Mouse (Mus musculus): Measurements from ENCODE around the gene Vps18. TPM values are rescaled to one million over a fixed set of nuclear protein-coding genes. Genes with fewer than 3 reads are reported as not detected.
A peak's percentile ranks its signal among the peaks of the same experiment; 100 is the strongest.

Vps18 gene
- polyA plus RNA-seq, 1 experiment from 2014 or later: 6.9 TPM

DNA sequence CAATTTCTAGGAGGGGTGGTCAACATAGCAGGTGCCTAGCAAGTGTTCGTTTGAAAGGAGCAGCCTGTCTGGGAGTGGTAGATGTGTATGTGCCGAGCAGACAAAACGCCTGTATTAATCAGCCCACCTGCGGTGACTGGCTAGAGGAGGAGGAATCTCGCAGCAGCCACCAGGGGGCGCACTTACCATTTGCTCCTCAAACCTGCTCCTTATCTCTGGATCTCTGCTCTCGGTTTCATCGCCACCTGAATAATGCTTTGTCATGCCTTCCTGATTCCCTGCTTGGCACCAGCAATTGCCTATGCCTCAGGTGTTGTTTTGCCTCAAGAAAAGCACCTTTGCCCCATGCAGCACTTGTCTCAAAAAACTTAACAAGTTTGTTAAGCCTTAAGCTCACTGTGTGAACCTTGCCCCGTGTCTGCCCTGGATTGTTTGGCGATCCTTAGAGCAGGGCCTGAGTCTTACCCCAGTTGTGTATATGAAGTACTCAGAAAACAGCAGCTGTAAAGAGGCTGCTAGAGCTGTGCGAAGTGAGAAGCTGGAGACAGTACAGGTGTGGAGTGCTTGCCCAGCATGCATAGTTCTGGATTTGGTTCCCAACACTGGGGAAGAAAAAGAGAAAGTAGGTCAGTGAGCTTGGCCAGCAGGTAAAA is 37.6 kb upstream of the Vps18 start:
- 13% methylated on average over 11 of the region's 11 CpGs for WGBS (ENCODE audit: insufficient replicate concordance)
- Histone ChIP-seq H3K9ac (ENCODE audit: low read depth, low read length) (no peak overlapping the region), H3K36me3 (ENCODE audit: control insufficient read depth, insufficient read depth, low read length) (no peaks in the 10 kb centered on the region), H3K4me3 (ENCODE audit: low read depth, low read length) (no peak overlapping the region), H3K4me1 (ENCODE audit: control insufficient read depth, insufficient read depth, low read length) (no peaks in the 10 kb centered on the region), H3K9me3 (replicated peaks; ENCODE audit: control insufficient read depth, low read length) (no peaks in the 10 kb centered on the region), H3K27me3 (ENCODE audit: control insufficient read depth, insufficient read depth, low read length) (peaks cover 17% of the 10 kb centered on the region), H3K4me2 (peak overlapping the region; percentile 48), H3K27ac (ENCODE audit: low read depth, low read length) (no peak overlapping the region)
- no peak; the same call in 1 of the 2 replicates for ATAC-seq (replicated peaks; ENCODE audit: insufficient number of reproducible peaks, low FRiP score, low TSS enrichment)

DNA sequence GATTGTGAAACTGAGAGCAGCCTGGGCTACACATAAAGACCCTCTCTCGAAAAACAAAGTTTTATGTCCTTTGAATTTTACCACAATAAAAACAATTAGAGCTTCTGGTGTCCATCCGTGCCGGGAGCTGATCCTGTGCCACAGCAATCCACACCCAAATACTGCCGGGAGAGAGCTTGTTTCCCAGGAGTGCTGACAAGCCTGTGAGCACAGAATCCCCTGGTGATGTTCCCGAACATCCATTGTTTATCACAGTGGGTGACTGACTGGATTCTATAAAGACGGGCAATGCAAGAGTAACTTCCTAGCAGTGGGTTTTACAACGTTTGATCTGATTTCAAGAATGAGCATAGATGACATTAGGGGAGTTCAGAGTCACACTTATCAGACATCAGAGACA is 33.6 kb upstream of the Vps18 start:
- no peaks in the 10 kb centered on the region for H3K9me3 ChIP-seq (replicated peaks; ENCODE audit: control insufficient read depth, low read length)
- H3K4me2 ChIP-seq: no peak overlapping the region
- H3K4me1 ChIP-seq (ENCODE audit: control insufficient read depth, insufficient read depth, low read length): no peaks in the 10 kb centered on the region
- H3K27ac ChIP-seq (ENCODE audit: low read depth, low read length): no peak overlapping the region
- WGBS (ENCODE audit: insufficient replicate concordance): 31% methylated on average over 7 of the region's 7 CpGs
- H3K36me3 ChIP-seq (ENCODE audit: control insufficient read depth, insufficient read depth, low read length): no peaks in the 10 kb centered on the region
- no peak overlapping the region for H3K9ac ChIP-seq (ENCODE audit: low read depth, low read length)
- H3K4me3 ChIP-seq (ENCODE audit: low read depth, low read length): no peak overlapping the region
- ATAC-seq (replicated peaks; ENCODE audit: insufficient number of reproducible peaks, low FRiP score, low TSS enrichment): no peak
- peaks cover 14% of the 10 kb centered on the region for H3K27me3 ChIP-seq (ENCODE audit: control insufficient read depth, insufficient read depth, low read length)

DNA sequence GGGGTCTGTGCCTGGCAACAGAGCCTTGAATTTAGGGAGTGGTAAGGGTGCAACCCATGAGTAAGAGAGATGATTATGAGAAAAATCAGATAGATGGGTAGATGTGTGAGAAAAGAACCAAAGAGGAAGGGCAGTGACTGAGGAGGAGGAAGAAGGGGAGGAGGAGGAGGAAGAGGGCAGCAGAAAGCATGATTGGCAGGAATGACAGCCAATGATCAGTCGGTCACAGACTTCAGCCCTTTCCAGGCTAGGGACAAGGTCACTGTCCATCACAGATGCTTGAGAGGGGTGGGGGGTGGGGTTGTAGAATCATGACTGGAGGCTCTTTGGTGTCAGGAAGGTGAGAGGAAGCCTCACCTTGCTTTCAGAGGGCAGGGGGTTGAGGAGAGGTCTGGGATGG is 28.0 kb upstream of the Vps18 start:
- H3K4me3 ChIP-seq (ENCODE audit: low read depth, low read length): no peak overlapping the region
- H3K27ac ChIP-seq (ENCODE audit: low read depth, low read length): no peak overlapping the region
- H3K27me3 ChIP-seq (ENCODE audit: control insufficient read depth, insufficient read depth, low read length): peaks cover under 1% of the 10 kb centered on the region; the same call in 1 of the 2 replicates
- ATAC-seq (replicated peaks; ENCODE audit: insufficient number of reproducible peaks, low FRiP score, low TSS enrichment): no peak
- H3K9me3 ChIP-seq (replicated peaks; ENCODE audit: control insufficient read depth, low read length): no peaks in the 10 kb centered on the region
- no peak overlapping the region for H3K9ac ChIP-seq (ENCODE audit: low read depth, low read length)
- H3K4me1 ChIP-seq (ENCODE audit: control insufficient read depth, insufficient read depth, low read length): no peaks in the 10 kb centered on the region
- no peaks in the 10 kb centered on the region for H3K36me3 ChIP-seq (ENCODE audit: control insufficient read depth, insufficient read depth, low read length)
- WGBS (ENCODE audit: insufficient replicate concordance): 65% methylated on average over 1 of the region's 1 CpGs
- H3K4me2 ChIP-seq: no peak overlapping the region

DNA sequence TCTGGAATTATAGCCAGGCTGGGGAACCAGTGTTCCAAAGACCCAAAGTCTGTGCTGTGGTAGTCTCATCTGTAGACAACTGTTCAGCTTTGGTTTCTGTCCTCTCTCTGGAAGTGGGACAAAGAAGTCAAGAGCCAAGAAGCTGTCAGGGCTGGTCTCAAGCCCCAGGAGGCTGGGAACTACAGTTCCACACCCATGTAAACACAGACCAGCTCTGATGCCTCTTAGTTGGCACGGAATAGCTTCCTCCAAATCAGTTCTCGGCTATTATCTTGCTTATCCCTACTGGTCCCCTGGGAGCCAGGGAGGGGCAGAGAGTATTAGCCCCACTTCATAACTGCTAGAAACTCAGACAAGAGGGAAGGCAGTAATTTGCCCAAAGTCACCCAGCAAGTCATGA is 27.2 kb upstream of the Vps18 start:
- no peak for ATAC-seq (replicated peaks; ENCODE audit: insufficient number of reproducible peaks, low FRiP score, low TSS enrichment)
- no peak overlapping the region for H3K4me2 ChIP-seq
- no peak overlapping the region for H3K9ac ChIP-seq (ENCODE audit: low read depth, low read length)
- H3K4me3 ChIP-seq (ENCODE audit: low read depth, low read length): no peak overlapping the region
- H3K4me1 ChIP-seq (ENCODE audit: control insufficient read depth, insufficient read depth, low read length): no peaks in the 10 kb centered on the region
- H3K36me3 ChIP-seq (ENCODE audit: control insufficient read depth, insufficient read depth, low read length): no peaks in the 10 kb centered on the region
- H3K27ac ChIP-seq (ENCODE audit: low read depth, low read length): no peak overlapping the region
- WGBS (ENCODE audit: insufficient replicate concordance): 41% methylated on average over 2 of the region's 2 CpGs
- no peaks in the 10 kb centered on the region for H3K27me3 ChIP-seq (ENCODE audit: control insufficient read depth, insufficient read depth, low read length)
- H3K9me3 ChIP-seq (replicated peaks; ENCODE audit: control insufficient read depth, low read length): no peaks in the 10 kb centered on the region

DNA sequence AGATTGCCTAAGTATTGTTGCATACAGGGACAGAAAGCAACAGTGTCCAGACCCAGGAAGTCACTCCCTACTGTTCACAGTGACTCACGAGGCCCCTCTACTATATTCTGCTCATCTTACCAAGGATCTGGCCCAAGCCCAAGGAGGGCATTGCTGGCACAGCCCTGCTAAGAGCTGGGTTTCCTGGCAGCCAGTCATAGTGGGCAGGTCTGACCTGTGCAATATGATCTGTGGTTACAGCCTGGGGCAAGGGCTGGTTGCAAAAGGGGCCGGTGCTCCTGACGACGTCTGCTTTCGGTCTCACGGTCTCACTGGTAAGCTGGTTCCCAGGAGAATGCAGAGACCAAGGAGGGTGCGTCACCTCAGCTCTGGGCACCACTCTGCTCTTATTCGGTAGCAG is 25.6 kb upstream of the Vps18 start:
- Histone ChIP-seq H3K27me3 (ENCODE audit: control insufficient read depth, insufficient read depth, low read length) (no peaks in the 10 kb centered on the region), H3K4me2 (peak overlapping the region; percentile 24; the same call in 1 of the 2 replicates), H3K4me3 (ENCODE audit: low read depth, low read length) (no peak overlapping the region), H3K36me3 (ENCODE audit: control insufficient read depth, insufficient read depth, low read length) (no peaks in the 10 kb centered on the region), H3K9ac (ENCODE audit: low read depth, low read length) (no peak overlapping the region), H3K4me1 (ENCODE audit: control insufficient read depth, insufficient read depth, low read length) (no peaks in the 10 kb centered on the region), H3K9me3 (replicated peaks; ENCODE audit: control insufficient read depth, low read length) (no peaks in the 10 kb centered on the region), H3K27ac (ENCODE audit: low read depth, low read length) (no peak overlapping the region)
- 36% methylated on average over 8 of the region's 8 CpGs for WGBS (ENCODE audit: insufficient replicate concordance)
- no peak for ATAC-seq (replicated peaks; ENCODE audit: insufficient number of reproducible peaks, low FRiP score, low TSS enrichment)

DNA sequence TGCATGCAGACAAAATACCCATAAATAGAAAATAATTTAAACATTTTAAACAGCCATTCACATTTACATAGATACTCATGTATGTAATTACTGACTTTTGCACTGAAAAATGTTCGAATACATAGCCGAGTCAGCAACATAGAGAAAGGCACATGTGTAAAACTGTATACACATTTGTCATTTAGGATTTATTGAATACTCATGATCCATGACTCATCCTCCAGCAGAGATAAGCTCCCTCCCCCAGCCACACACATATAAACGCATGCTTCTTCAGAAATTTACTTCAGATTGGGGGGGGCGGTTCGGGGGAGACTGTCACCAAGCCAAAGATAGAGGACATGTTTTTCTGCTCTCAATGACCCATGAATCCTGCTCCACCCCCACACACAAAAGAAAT is 24.7 kb upstream of the Vps18 start:
- WGBS (ENCODE audit: insufficient replicate concordance): 75% methylated on average over 5 of the region's 5 CpGs
- Histone ChIP-seq H3K4me1 (ENCODE audit: control insufficient read depth, insufficient read depth, low read length) (no peaks in the 10 kb centered on the region), H3K4me3 (ENCODE audit: low read depth, low read length) (no peak overlapping the region), H3K9ac (ENCODE audit: low read depth, low read length) (no peak overlapping the region), H3K4me2 (no peak overlapping the region), H3K36me3 (ENCODE audit: control insufficient read depth, insufficient read depth, low read length) (no peaks in the 10 kb centered on the region), H3K27me3 (ENCODE audit: control insufficient read depth, insufficient read depth, low read length) (no peaks in the 10 kb centered on the region), H3K27ac (ENCODE audit: low read depth, low read length) (no peak overlapping the region), H3K9me3 (replicated peaks; ENCODE audit: control insufficient read depth, low read length) (no peaks in the 10 kb centered on the region)
- ATAC-seq (replicated peaks; ENCODE audit: insufficient number of reproducible peaks, low FRiP score, low TSS enrichment): no peak

DNA sequence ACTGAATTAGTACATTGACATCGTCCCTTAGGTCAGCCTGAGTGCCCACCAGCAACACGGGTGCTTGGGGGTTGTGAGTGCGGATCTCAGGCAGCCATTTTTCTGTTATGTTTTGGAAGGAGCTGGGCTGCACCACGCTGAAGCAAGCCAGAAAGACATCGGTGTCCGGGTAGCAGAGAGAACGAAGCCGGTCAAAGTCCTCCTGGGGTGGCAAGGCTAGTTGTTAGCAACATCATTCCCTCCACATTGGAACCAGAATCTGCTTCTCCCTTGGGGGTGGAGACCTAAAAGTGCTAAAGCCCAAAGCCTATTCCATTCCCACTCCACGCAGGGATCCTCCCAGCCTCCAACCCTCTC is 18.3 kb upstream of the Vps18 start:
- Histone ChIP-seq H3K27ac (ENCODE audit: low read depth, low read length) (no peak overlapping the region), H3K4me2 (peak overlapping the region; percentile 100), H3K9me3 (replicated peaks; ENCODE audit: control insufficient read depth, low read length) (no peaks in the 10 kb centered on the region), H3K4me3 (ENCODE audit: low read depth, low read length) (peak overlapping the region; percentile 64; the same call in 1 of the 2 replicates), H3K27me3 (ENCODE audit: control insufficient read depth, insufficient read depth, low read length) (peaks cover 15% of the 10 kb centered on the region), H3K9ac (ENCODE audit: low read depth, low read length) (no peak overlapping the region), H3K4me1 (ENCODE audit: control insufficient read depth, insufficient read depth, low read length) (no peaks in the 10 kb centered on the region), H3K36me3 (ENCODE audit: control insufficient read depth, insufficient read depth, low read length) (no peaks in the 10 kb centered on the region)
- ATAC-seq (replicated peaks; ENCODE audit: insufficient number of reproducible peaks, low FRiP score, low TSS enrichment): no peak
- WGBS (ENCODE audit: insufficient replicate concordance): 44% methylated on average over 9 of the region's 9 CpGs

DNA sequence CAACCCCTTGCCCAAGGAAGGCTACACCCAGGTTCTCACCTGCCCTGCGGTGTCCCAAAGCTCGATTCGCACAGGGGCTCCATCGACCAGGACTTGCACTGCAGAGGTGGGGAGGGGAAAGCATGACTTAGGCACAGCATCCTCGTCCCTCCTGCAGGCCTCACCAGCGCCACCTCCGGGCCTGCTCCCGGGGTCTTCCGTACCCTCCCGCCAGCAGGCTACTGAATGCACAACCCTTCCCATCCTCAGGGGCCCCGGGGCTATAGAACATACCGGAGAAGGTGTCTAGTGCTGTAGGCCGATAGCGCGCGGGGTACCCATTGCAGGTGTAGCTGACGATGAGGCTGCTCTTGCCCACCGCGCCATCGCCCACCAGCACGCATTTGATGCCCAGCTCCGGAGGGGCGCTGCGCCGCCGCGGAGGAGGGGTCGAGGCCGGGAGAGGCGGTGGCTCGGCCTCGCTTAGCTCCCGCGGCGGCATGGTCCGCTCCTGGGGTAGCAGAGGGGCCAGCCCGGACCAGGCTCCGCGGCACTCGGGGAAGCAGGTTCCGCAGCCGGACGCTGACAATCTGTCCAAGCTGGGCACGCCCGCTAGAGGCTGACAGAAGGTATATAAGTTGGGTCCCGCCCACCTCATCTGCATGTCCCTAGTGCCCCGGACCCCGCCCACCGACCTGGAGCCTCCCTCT is 17.8 kb upstream of the Vps18 start, which contains the start of gene Rhov:
Rhov (minus strand) TSS at position 630 of the 689 bp plus-strand sequence.
- Histone ChIP-seq H3K9me3 (replicated peaks; ENCODE audit: control insufficient read depth, low read length) (no peaks in the 10 kb centered on the region), H3K36me3 (ENCODE audit: control insufficient read depth, insufficient read depth, low read length) (no peaks in the 10 kb centered on the region), H3K9ac (ENCODE audit: low read depth, low read length) (peak within 1 kb of the TSS; percentile 69; the same call in 1 of the 2 replicates), H3K27me3 (ENCODE audit: control insufficient read depth, insufficient read depth, low read length) (peaks cover 15% of the 10 kb centered on the region), H3K4me2 (peak within 1 kb of the TSS; percentile 100), H3K4me1 (ENCODE audit: control insufficient read depth, insufficient read depth, low read length) (no peaks in the 10 kb centered on the region), H3K27ac (ENCODE audit: low read depth, low read length) (no peak within 1 kb of the TSS), H3K4me3 (ENCODE audit: low read depth, low read length) (peak within 1 kb of the TSS; percentile 64)
- WGBS (ENCODE audit: insufficient replicate concordance): under 1% methylated on average over 48 of the region's 49 CpGs
- ATAC-seq (replicated peaks; ENCODE audit: insufficient number of reproducible peaks, low FRiP score, low TSS enrichment): no peak

DNA sequence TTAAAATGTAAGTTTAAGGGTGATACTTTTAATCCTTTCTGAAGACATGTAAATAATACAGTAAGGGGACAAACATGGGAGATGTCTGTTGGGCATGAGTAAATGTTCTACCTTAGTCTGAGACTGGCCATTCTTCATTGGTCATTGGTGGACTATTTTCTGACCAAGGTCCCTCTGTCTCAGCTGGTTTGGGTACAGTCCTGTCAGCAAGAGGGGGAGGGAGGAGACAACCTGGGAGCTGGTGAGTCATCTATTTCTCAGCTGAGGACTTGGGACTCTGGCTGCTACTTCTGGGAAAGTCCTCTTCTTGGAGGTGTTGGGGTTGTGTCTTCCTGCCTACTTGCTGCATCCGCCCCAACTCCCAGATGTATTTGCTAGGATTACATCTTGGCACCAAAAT is 14.4 kb upstream of the Vps18 start:
- no peak overlapping the region for H3K4me2 ChIP-seq
- no peak overlapping the region for H3K4me3 ChIP-seq (ENCODE audit: low read depth, low read length)
- no peak overlapping the region for H3K27ac ChIP-seq (ENCODE audit: low read depth, low read length)
- no peaks in the 10 kb centered on the region for H3K36me3 ChIP-seq (ENCODE audit: control insufficient read depth, insufficient read depth, low read length)
- no peaks in the 10 kb centered on the region for H3K4me1 ChIP-seq (ENCODE audit: control insufficient read depth, insufficient read depth, low read length)
- peaks cover 15% of the 10 kb centered on the region for H3K27me3 ChIP-seq (ENCODE audit: control insufficient read depth, insufficient read depth, low read length)
- H3K9me3 ChIP-seq (replicated peaks; ENCODE audit: control insufficient read depth, low read length): no peaks in the 10 kb centered on the region
- H3K9ac ChIP-seq (ENCODE audit: low read depth, low read length): no peak overlapping the region
- ATAC-seq (replicated peaks; ENCODE audit: insufficient number of reproducible peaks, low FRiP score, low TSS enrichment): no peak
- 63% methylated on average over 1 of the region's 1 CpGs for WGBS (ENCODE audit: insufficient replicate concordance)
